Mouse (Mus musculus): ENCODE measurements around the gene D430042O09Rik. TPM values are rescaled to one million over a fixed set of nuclear protein-coding genes. Genes with fewer than 3 reads are reported as not detected.

Gene D430042O09Rik
- polyA plus RNA-seq, 1 experiment from 2014 or later: 5.3 TPM

- 93% methylated on average over 2 of the region's 2 CpGs for WGBS
- H3K9me3 ChIP-seq (replicated peaks; ENCODE audit: control insufficient read depth, low read length): no peaks in the 10 kb centered on the region
- H3K27me3 ChIP-seq (replicated peaks; ENCODE audit: control insufficient read depth, insufficient read depth, low read length): no peaks in the 10 kb centered on the region
- no peak for ATAC-seq
- no peak overlapping the region for H3K4me2 ChIP-seq (ENCODE audit: low read length)
- H3K27ac ChIP-seq (ENCODE audit: low read depth, low read length): no peak overlapping the region
- no peak overlapping the region for H3K4me3 ChIP-seq (ENCODE audit: low read depth, low read length)
- H3K9ac ChIP-seq (ENCODE audit: low read length): no peak overlapping the region
- DNase-seq (ENCODE audit: low spot score): no peak
- no peaks in the 10 kb centered on the region for H3K4me1 ChIP-seq (ENCODE audit: control insufficient read depth, insufficient read depth, low read length)
- no peaks in the 10 kb centered on the region for H3K36me3 ChIP-seq (ENCODE audit: control insufficient read depth, insufficient read depth, low read length)
Observed at GRCm38 (mm10) chr7:125746621-125747315, 39.1 kb downstream of the D430042O09Rik start.

DNA sequence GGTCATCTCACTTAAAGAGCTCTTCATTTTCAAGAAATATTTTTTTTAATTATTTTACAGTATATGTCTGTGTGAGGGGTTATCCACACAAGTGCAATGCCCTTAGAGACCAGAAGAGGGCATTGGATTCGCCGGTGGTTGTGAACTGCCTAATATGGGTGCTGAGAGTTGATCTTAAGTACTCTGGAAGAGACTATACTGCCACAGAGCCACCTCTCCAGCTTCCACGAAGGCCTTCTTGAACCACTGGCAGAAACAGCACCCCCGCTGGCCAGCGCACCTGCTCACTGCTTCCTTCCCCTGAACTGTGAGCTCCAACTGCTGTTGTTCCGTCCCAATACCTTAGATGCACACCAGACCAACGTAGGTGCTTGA lies 39.6 kb downstream of the D430042O09Rik start:
- Histone ChIP-seq H3K27me3 (replicated peaks; ENCODE audit: control insufficient read depth, insufficient read depth, low read length) (no peaks in the 10 kb centered on the region), H3K9ac (ENCODE audit: low read length) (no peak overlapping the region), H3K27ac (ENCODE audit: low read depth, low read length) (no peak overlapping the region), H3K4me2 (ENCODE audit: low read length) (no peak overlapping the region), H3K36me3 (ENCODE audit: control insufficient read depth, insufficient read depth, low read length) (no peaks in the 10 kb centered on the region), H3K9me3 (replicated peaks; ENCODE audit: control insufficient read depth, low read length) (no peaks in the 10 kb centered on the region), H3K4me3 (ENCODE audit: low read depth, low read length) (no peak overlapping the region), H3K4me1 (ENCODE audit: control insufficient read depth, insufficient read depth, low read length) (no peaks in the 10 kb centered on the region)
- DNase-seq (ENCODE audit: low spot score) (no peak), ATAC-seq (peak; percentile 5; the same call in 1 of the 2 replicates)
- 66% methylated on average over 7 of the region's 7 CpGs for WGBS

GRCm38 (mm10) chr7:125748186-125748585 lies 40.5 kb downstream of the D430042O09Rik start:
- no peak for ATAC-seq
- no peak overlapping the region for H3K27ac ChIP-seq (ENCODE audit: low read depth, low read length)
- 51% methylated on average over 3 of the region's 3 CpGs for WGBS
- peak; percentile 76 for DNase-seq (ENCODE audit: low spot score)
- H3K9me3 ChIP-seq (replicated peaks; ENCODE audit: control insufficient read depth, low read length): no peaks in the 10 kb centered on the region
- no peaks in the 10 kb centered on the region for H3K4me1 ChIP-seq (ENCODE audit: control insufficient read depth, insufficient read depth, low read length)
- H3K27me3 ChIP-seq (replicated peaks; ENCODE audit: control insufficient read depth, insufficient read depth, low read length): no peaks in the 10 kb centered on the region
- no peak overlapping the region for H3K9ac ChIP-seq (ENCODE audit: low read length)
- no peaks in the 10 kb centered on the region for H3K36me3 ChIP-seq (ENCODE audit: control insufficient read depth, insufficient read depth, low read length)
- H3K4me2 ChIP-seq (ENCODE audit: low read length): no peak overlapping the region
- no peak overlapping the region for H3K4me3 ChIP-seq (ENCODE audit: low read depth, low read length)

DNA sequence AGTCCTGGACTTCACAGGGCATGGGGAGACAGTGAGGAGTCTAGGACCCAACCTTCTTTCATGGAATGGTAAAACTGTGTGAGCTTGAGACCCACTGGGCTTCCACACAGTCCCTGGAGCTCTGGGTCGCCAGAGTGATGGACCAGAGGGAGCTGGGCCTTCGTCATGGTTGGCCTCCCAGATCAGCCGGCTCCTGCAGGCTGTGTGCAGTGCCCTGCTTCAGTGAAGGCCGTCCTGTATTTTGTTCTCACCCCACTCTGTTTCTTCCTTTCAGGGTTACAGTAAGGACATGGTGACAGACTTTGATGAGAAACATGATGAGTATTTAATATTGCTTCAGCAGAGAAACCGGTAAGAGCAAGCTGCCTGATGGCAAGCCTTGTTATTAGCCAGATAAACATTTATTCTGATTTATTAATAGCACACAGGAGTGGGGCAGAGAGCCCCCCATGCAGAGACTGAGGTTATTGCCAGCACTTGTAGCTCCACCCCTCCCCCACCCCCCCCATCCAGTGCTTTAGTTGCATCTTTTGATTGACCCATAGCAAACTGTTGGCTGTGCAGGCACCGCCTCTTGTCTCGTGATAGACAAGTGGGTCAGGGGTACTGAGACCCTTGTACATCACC lies 45.1 kb downstream of the D430042O09Rik start:
- no peak for ATAC-seq
- Histone ChIP-seq H3K9me3 (replicated peaks; ENCODE audit: control insufficient read depth, low read length) (no peaks in the 10 kb centered on the region), H3K27ac (ENCODE audit: low read depth, low read length) (no peak overlapping the region), H3K4me1 (ENCODE audit: control insufficient read depth, insufficient read depth, low read length) (no peaks in the 10 kb centered on the region), H3K4me2 (ENCODE audit: low read length) (no peak overlapping the region), H3K36me3 (ENCODE audit: control insufficient read depth, insufficient read depth, low read length) (no peaks in the 10 kb centered on the region), H3K27me3 (replicated peaks; ENCODE audit: control insufficient read depth, insufficient read depth, low read length) (no peaks in the 10 kb centered on the region), H3K4me3 (ENCODE audit: low read depth, low read length) (no peak overlapping the region), H3K9ac (ENCODE audit: low read length) (no peak overlapping the region)
- no peak for DNase-seq (ENCODE audit: low spot score)
- 91% methylated on average over 7 of the region's 7 CpGs for WGBS

DNA sequence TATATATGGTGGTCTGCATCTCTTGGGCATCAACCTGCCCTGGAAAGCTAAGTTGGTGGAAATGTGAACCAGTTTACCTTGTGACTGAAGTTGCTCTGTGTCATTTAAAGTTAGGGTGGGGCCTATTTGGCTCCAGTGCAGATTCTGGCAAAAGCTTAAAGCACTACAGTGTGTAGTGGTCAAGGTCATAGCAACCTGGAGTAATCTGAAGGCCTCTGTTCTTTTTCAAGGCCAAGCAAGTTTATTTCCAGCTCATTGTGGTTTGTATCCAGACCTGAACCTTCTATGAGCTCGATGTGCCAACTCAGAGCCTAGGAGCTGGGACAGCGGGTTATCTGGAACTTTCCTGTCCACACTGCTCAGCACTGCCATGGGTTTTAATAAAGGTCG lies 45.6 kb downstream of the D430042O09Rik start:
- Histone ChIP-seq H3K9me3 (replicated peaks; ENCODE audit: control insufficient read depth, low read length) (no peaks in the 10 kb centered on the region), H3K36me3 (ENCODE audit: control insufficient read depth, insufficient read depth, low read length) (no peaks in the 10 kb centered on the region), H3K4me1 (ENCODE audit: control insufficient read depth, insufficient read depth, low read length) (no peaks in the 10 kb centered on the region), H3K27me3 (replicated peaks; ENCODE audit: control insufficient read depth, insufficient read depth, low read length) (no peaks in the 10 kb centered on the region), H3K9ac (ENCODE audit: low read length) (no peak overlapping the region), H3K27ac (ENCODE audit: low read depth, low read length) (no peak overlapping the region), H3K4me2 (ENCODE audit: low read length) (no peak overlapping the region), H3K4me3 (ENCODE audit: low read depth, low read length) (no peak overlapping the region)
- 87% methylated on average over 3 of the region's 3 CpGs for WGBS
- ATAC-seq (no peak), DNase-seq (ENCODE audit: low spot score) (no peak)

DNA sequence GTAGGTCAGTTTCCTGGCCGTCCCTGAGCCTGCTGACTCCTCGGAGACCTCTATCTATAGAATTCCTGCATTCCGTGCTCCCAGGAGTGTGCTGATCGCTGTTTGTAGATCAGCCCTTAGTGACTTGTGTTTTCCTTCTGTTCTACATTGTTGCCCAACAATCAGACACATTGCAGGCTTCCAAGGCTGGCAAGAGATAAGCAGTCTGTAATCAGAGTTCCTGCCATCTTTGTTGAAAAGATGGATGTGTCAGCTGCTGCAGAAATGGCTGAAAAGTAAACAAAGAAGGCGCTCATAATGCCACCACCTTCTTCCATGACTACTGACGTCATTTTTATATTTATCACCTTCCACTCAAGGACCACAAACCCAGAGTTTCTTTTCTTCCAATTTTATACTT lies 49.1 kb downstream of the D430042O09Rik start:
- 76% methylated on average over 6 of the region's 6 CpGs for WGBS
- Histone ChIP-seq H3K36me3 (ENCODE audit: control insufficient read depth, insufficient read depth, low read length) (peaks cover 2% of the 10 kb centered on the region; the same call in 1 of the 2 replicates), H3K4me2 (ENCODE audit: low read length) (no peak overlapping the region), H3K4me1 (ENCODE audit: control insufficient read depth, insufficient read depth, low read length) (no peaks in the 10 kb centered on the region), H3K9me3 (replicated peaks; ENCODE audit: control insufficient read depth, low read length) (no peaks in the 10 kb centered on the region), H3K27me3 (replicated peaks; ENCODE audit: control insufficient read depth, insufficient read depth, low read length) (no peaks in the 10 kb centered on the region), H3K9ac (ENCODE audit: low read length) (no peak overlapping the region), H3K4me3 (ENCODE audit: low read depth, low read length) (no peak overlapping the region), H3K27ac (ENCODE audit: low read depth, low read length) (no peak overlapping the region)
- ATAC-seq (no peak), DNase-seq (ENCODE audit: low spot score) (peak; percentile 34)

- ATAC-seq (no peak), DNase-seq (ENCODE audit: low spot score) (no peak)
- Histone ChIP-seq H3K4me3 (ENCODE audit: low read depth, low read length) (no peak overlapping the region), H3K9ac (ENCODE audit: low read length) (no peak overlapping the region), H3K27ac (ENCODE audit: low read depth, low read length) (no peak overlapping the region), H3K4me2 (ENCODE audit: low read length) (no peak overlapping the region), H3K27me3 (replicated peaks; ENCODE audit: control insufficient read depth, insufficient read depth, low read length) (no peaks in the 10 kb centered on the region), H3K36me3 (ENCODE audit: control insufficient read depth, insufficient read depth, low read length) (peaks cover 5% of the 10 kb centered on the region; the same call in 1 of the 2 replicates), H3K4me1 (ENCODE audit: control insufficient read depth, insufficient read depth, low read length) (peaks cover 1% of the 10 kb centered on the region), H3K9me3 (replicated peaks; ENCODE audit: control insufficient read depth, low read length) (no peaks in the 10 kb centered on the region)
- WGBS: 73% methylated on average over 6 of the region's 6 CpGs
Observed at GRCm38 (mm10) chr7:125757896-125758623, 50.4 kb downstream of the D430042O09Rik start.

GRCm38 (mm10) chr7:125762289-125762688 lies 54.6 kb downstream of the D430042O09Rik start:
- WGBS: 82% methylated on average over 2 of the region's 2 CpGs
- Histone ChIP-seq H3K4me1 (ENCODE audit: control insufficient read depth, insufficient read depth, low read length) (peaks cover 5% of the 10 kb centered on the region), H3K4me3 (ENCODE audit: low read depth, low read length) (no peak overlapping the region), H3K27ac (ENCODE audit: low read depth, low read length) (no peak overlapping the region), H3K9ac (ENCODE audit: low read length) (no peak overlapping the region), H3K4me2 (ENCODE audit: low read length) (no peak overlapping the region), H3K36me3 (ENCODE audit: control insufficient read depth, insufficient read depth, low read length) (peaks cover 5% of the 10 kb centered on the region; the same call in 1 of the 2 replicates), H3K9me3 (replicated peaks; ENCODE audit: control insufficient read depth, low read length) (no peaks in the 10 kb centered on the region), H3K27me3 (replicated peaks; ENCODE audit: control insufficient read depth, insufficient read depth, low read length) (no peaks in the 10 kb centered on the region)
- DNase-seq (ENCODE audit: low spot score) (no peak), ATAC-seq (no peak)

Measured in forebrain, embryonic 14.5 days (tissue).